Mouse (Mus musculus) G1E (cell line): Measurements from ENCODE around the gene Pik3c2b. TPM values are rescaled to one million over a fixed set of nuclear protein-coding genes. Genes with fewer than 3 reads are reported as not detected.

Experiments used
- ATAC-seq: 2 replicates; pipeline ENCODE4 v1.8.0; 2016; ENCODE audit warnings: mild to moderate bottlenecking; ENCODE audit not compliant: insufficient number of reproducible peaks, poor library complexity, low FRiP score, severe bottlenecking; ENCODE audit errors: extremely low read depth
- DNase-seq: peaks from one replicate; pipeline ENCODE4 v3.0.0; 2012; ENCODE audit warnings: low spot score
- H3K27me3 ChIP-seq: 2 replicates; pipeline ENCODE4 v1.6.1; 2012; ENCODE audit warnings: mild to moderate bottlenecking, low read length, inconsistent platforms; ENCODE audit not compliant: insufficient read depth
- H3K36me3 ChIP-seq: replicated peaks from 2 replicates; pipeline ENCODE3; 2012; ENCODE audit warnings: mild to moderate bottlenecking, inconsistent platforms
- H3K4me1 ChIP-seq: 2 replicates; pipeline ENCODE4 v1.6.1; 2012; ENCODE audit warnings: low read depth, low read length, inconsistent platforms, mixed read lengths; ENCODE audit not compliant: insufficient read depth
- H3K4me3 ChIP-seq: 2 replicates; pipeline ENCODE4 v1.5.1; 2012; ENCODE audit warnings: low read depth, mild to moderate bottlenecking, inconsistent platforms, low read length, moderate library complexity, mixed read lengths
- H3K9me3 ChIP-seq: replicated peaks from 2 replicates; pipeline ENCODE4 v1.6.1; 2012; ENCODE audit warnings: inconsistent platforms
- CTCF ChIP-seq: IDR thresholded peaks from 2 replicates; pipeline ENCODE4 v1.5.1; 2012; ENCODE audit warnings: low read depth, low read length, inconsistent platforms, mixed read lengths
- GATA1 ChIP-seq: IDR thresholded peaks from 2 replicates; pipeline ENCODE4 v1.6.1; 2012; ENCODE audit warnings: borderline replicate concordance, low read length, inconsistent platforms, mixed read lengths
- GATA2 ChIP-seq: IDR thresholded peaks from 2 replicates; pipeline ENCODE4 v1.6.1; 2012; ENCODE audit warnings: low read depth, low read length, inconsistent platforms, borderline replicate concordance
- POLR2AphosphoS5 ChIP-seq: IDR thresholded peaks from 2 replicates; pipeline ENCODE4 v1.6.1; 2012; ENCODE audit warnings: low read depth, low read length, inconsistent platforms; ENCODE audit not compliant: insufficient replicate concordance
- TAL1 ChIP-seq: conservative IDR thresholded peaks from 2 replicates; pipeline ENCODE4 v1.6.1; 2012; ENCODE audit warnings: low read depth, low read length, inconsistent platforms, mixed read lengths
- polyA plus RNA-seq: library from polyadenylated mRNA; stranded (reverse); fragments of >175 nt; gene quantifications from 2 replicates; pipeline ENCODE4 v1.2.3, GENCODE M21; 2012
- total RNA-seq, 2 experiments: library from RNA; stranded (forward) in 1 of 2; stranded (reverse) in 1 of 2; fragments of 200-1000 nt in 1 of 2; fragments of >200 nt in 1 of 2; fragmentation: Nextera tagmentation in 1 of 2; gene quantifications; 2 replicates each; pipeline ENCODE4 v1.2.3; 2014 to 2017

Gene Pik3c2b
- total RNA-seq (2014; fragmentation: Nextera tagmentation) (not detected in 2 replicates), total RNA-seq (2017) (0.12 and 0.27 TPM in 2 replicates), polyA plus RNA-seq (not detected in 2 replicates)

DNA sequence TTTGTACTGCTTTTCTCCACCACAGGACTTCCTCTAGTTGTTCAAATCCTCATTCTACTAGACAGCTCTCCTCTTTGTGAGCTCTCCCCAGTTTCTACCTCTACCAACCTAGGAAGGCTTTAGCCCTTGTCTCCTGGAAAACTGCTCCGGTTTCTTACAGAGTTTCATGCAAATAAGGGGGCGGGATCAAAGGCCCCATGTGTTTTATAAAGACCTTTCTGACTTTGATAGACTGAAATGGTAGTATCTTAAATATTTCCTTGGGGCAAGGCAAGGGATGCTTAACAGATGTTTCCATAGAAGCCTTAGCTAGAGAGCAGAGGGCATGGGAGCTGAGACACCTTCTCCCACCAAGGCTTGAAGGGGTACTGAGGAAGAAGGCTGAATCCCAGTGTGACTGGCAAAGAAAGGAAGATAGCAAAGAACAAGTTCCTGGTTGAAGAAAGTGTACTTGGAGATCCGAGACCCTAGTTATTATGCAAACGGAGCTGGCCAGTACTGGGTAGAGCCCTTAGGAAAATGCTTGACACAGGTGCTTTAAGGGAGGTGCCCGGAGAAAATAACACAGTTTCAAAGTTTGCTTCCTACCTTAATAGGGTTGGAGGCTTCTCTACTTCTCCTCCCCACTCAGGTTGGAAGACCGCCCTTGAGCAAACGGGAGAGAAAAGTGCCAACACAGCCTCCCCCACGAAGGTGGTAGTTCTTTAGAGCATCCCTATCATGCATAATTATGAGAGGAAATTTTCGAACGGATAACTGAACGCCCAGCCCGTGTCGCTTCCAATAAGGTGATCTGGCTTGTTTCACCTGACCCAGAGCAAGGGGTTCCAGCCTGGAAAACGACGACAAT, at the start of gene Pik3c2b:
Gene Pik3c2b, plus strand, starts transcription at position 657 of the 850 bp plus-strand sequence.
- no peak for ATAC-seq
- H3K27me3 ChIP-seq = peaks cover 70% of the 10 kb centered on the region
- H3K4me1 ChIP-seq = peaks cover 6% of the 10 kb centered on the region; the same call in 1 of the 2 replicates
- H3K4me3 ChIP-seq = peak within 1 kb of the TSS; percentile 52; the same call in 1 of the 2 replicates
- no peak for TF ChIP-seq POLR2AphosphoS5
- TF ChIP-seq TAL1 = no peak
- TF ChIP-seq CTCF = no peak
- no peak for TF ChIP-seq GATA2
- TF ChIP-seq GATA1 = no peak
- H3K9me3 ChIP-seq = no peaks in the 10 kb centered on the region
- no peak for DNase-seq
- no peaks in the 10 kb centered on the region for H3K36me3 ChIP-seq

GRCm38 (mm10) chr1:133000347-133000746, 45.1 kb upstream of the Pik3c2b start:
- H3K36me3 ChIP-seq = peaks cover 94% of the 10 kb centered on the region
- H3K9me3 ChIP-seq = no peaks in the 10 kb centered on the region
- TF ChIP-seq TAL1 = no peak
- TF ChIP-seq POLR2AphosphoS5 = no peak
- no peak for TF ChIP-seq GATA1
- no peak for TF ChIP-seq CTCF
- no peak for TF ChIP-seq GATA2
- peaks cover 4% of the 10 kb centered on the region; the same call in 1 of the 2 replicates for H3K4me1 ChIP-seq
- DNase-seq (no peak), ATAC-seq (no peak)
- H3K4me3 ChIP-seq = no peak overlapping the region
- no peaks in the 10 kb centered on the region for H3K27me3 ChIP-seq

DNA sequence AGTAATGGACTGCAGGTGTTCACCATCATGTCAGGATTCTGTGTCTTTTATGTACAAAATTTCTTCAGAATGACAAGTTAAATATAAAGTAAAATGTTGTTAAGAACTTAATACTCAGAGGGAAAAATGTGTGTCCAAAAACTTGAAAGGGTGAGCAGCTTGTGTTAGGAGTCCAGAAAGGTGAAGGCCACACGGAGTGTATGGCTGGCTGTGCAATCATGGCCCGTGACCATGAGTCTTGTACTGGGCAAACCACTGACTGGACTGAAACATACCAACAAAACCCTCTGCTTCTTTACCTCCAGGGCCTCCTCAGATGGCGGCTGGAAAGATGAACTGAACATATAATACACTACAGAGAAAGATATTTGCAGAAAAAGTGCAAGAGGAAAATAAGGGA, 38.9 kb upstream of the Pik3c2b start:
- ATAC-seq (no peak), DNase-seq (no peak)
- peaks cover 92% of the 10 kb centered on the region for H3K36me3 ChIP-seq

GRCm38 (mm10) chr1:133011955-133012841, 33.3 kb upstream of the Pik3c2b start:
- Histone ChIP-seq H3K36me3 (peaks cover 92% of the 10 kb centered on the region), H3K27me3 (no peaks in the 10 kb centered on the region), H3K4me1 (peaks cover 14% of the 10 kb centered on the region), H3K9me3 (no peaks in the 10 kb centered on the region), H3K4me3 (no peak overlapping the region)
- TF ChIP-seq GATA2 (no peak), TAL1 (no peak)
- ATAC-seq (0 out of 2 replicates have a peak, but pooled peaks have one; percentile 4), DNase-seq (no peak)

More for the DNA sequence above, 38.9 kb upstream of the Pik3c2b start:
- Histone ChIP-seq H3K4me3 (no peak overlapping the region), H3K4me1 (peaks cover 6% of the 10 kb centered on the region; the same call in 1 of the 2 replicates), H3K9me3 (no peaks in the 10 kb centered on the region), H3K27me3 (no peaks in the 10 kb centered on the region)
- TF ChIP-seq GATA1 (no peak), CTCF (no peak), GATA2 (no peak), POLR2AphosphoS5 (no peak), TAL1 (no peak)

- H3K4me1 ChIP-seq = peaks cover 14% of the 10 kb centered on the region
- H3K27me3 ChIP-seq = no peaks in the 10 kb centered on the region
- H3K4me3 ChIP-seq = no peak overlapping the region
- peaks cover 93% of the 10 kb centered on the region for H3K36me3 ChIP-seq
- ATAC-seq (no peak), DNase-seq (no peak)
- H3K9me3 ChIP-seq = no peaks in the 10 kb centered on the region
- TF ChIP-seq POLR2AphosphoS5 = no peak
- TF ChIP-seq GATA1 = no peak
- no peak for TF ChIP-seq GATA2
- TF ChIP-seq CTCF = no peak
- no peak for TF ChIP-seq TAL1
Measured at GRCm38 (mm10) chr1:133013331-133013730, 32.1 kb upstream of the Pik3c2b start.

DNA sequence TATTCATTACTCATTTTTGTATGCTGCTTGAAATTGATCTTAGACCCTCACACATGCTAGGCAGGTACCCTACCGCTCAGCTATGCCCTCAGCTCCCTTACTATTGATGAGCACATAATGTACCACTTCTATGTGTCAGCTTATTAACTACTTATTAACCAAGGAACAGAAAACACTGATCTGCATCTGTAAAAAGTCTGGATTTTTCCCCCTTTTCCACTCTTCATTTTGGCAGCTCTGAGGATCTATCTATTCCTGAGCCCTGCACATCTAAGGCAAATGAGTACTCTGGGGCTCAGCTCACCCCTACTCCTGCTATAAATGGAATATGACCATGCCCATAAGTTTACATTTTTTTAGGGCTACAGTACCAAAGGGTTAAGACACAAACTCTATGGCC, 31.3 kb upstream of the Pik3c2b start:
- Histone ChIP-seq H3K4me3 (no peak overlapping the region), H3K4me1 (peaks cover 17% of the 10 kb centered on the region), H3K27me3 (no peaks in the 10 kb centered on the region), H3K36me3 (peaks cover 92% of the 10 kb centered on the region), H3K9me3 (no peaks in the 10 kb centered on the region)
- DNase-seq = no peak
- no peak for ATAC-seq
- TF ChIP-seq GATA1 = no peak
- no peak for TF ChIP-seq POLR2AphosphoS5
- no peak for TF ChIP-seq CTCF
- no peak for TF ChIP-seq TAL1
- TF ChIP-seq GATA2 = no peak
